Mouse (Mus musculus): Measurements from ENCODE around the gene Sh3d21. TPM values are rescaled to one million over a fixed set of nuclear protein-coding genes. Genes with fewer than 3 reads are reported as not detected.

The Sh3d21 gene
- total and polyA plus RNA-seq, 3 experiments: 0.31 to 1.3 TPM; not detected in 1

DNA sequence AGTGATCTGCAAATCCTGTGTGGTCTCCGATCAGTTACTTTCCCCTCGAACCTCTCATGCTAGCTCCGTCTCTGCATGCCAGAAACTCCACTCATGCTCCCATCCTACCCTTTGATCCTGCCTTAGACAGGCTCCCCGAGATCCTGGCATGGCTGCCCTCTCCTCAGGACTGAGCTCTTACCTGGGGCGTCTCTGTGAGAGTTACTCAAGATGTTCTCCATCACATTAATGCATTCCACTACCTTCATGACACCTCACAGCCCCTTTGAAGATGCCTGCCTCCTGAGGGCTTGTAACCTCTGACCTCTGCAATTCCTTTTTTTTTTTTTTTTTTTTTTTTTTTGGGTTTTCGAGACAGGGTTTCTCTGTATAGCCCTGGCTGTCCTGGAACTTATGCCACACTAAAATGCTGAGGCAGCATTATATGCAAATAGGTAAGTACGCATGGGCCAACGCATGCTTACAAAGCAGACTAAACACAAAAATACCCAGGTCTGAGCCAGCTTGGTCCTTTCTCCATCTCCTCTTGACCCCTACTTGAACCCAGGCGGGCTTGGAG is 16.2 kb downstream of the Sh3d21 start:
- Histone ChIP-seq H3K9me3 (replicated peaks; ENCODE audit: insufficient read depth, low read length) (no peaks in the 10 kb centered on the region), H3K27me3 (ENCODE audit: control insufficient read depth in 1 of 2, insufficient read depth in 2 of 2, low read length in 2 of 2) (no peaks in the 10 kb centered on the region), H3K4me1 (ENCODE audit: control insufficient read depth in 1 of 2, insufficient read depth in 2 of 2, low read length in 2 of 2) (peaks cover 0 to 7% of the 10 kb centered on the region in 2 experiments; a peak in 2 of 4 replicates), H3K79me2 (ENCODE audit: control insufficient read depth, insufficient read depth, low read length, poor library complexity) (no peaks in the 10 kb centered on the region), H3K36me3 (ENCODE audit: control insufficient read depth in 1 of 2, insufficient read depth in 2 of 2, low read length in 2 of 2) (no peaks in the 10 kb centered on the region), H3K9ac (ENCODE audit: control insufficient read depth, low read depth, low read length, poor library complexity, severe bottlenecking) (no peak overlapping the region), H3K4me3 (ENCODE audit: control insufficient read depth in 1 of 2, insufficient read depth in 1 of 2, low read depth in 2 of 2, low read length in 2 of 2) (no peak overlapping the region), H3K27ac (ENCODE audit: control insufficient read depth, low read depth, low read length) (no peak overlapping the region)
- TF ChIP-seq MAFK (IDR thresholded peaks at IDR 0.05; ENCODE audit: borderline replicate concordance, low read depth, low read length) (peak; percentile 65; the same call in 1 of the 2 replicates), MEF2A (IDR thresholded peaks at IDR 0.05; ENCODE audit: extremely low read depth, insufficient replicate concordance, low read depth, low read length, poor library complexity, severe bottlenecking) (no peak)
- DNase-seq (ENCODE audit: low read depth, low spot score): no peak

DNA sequence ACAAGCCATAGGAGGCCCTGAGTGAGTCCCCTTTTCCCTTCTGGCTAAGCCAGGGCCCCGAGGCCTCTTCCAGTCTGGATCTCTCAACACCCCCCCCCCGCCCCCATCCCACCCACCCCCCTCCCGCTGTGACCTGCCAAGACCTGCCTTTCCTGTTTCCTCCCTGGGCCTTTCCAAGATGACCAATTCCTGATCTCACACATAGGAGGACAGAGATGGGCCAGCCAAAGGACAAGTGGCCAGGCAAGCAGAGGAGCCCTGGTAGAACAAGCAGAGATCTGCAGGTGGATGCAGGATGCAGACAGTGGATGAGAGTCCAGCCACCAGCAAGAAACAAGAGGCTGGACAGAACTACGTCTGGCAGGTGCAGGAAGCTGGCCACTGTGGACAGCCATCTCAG is 17.9 kb downstream of the Sh3d21 start:
- Histone ChIP-seq H3K27me3 (ENCODE audit: control insufficient read depth in 1 of 2, insufficient read depth in 2 of 2, low read length in 2 of 2) (no peaks in the 10 kb centered on the region), H3K9ac (ENCODE audit: control insufficient read depth, low read depth, low read length, poor library complexity, severe bottlenecking) (no peak overlapping the region), H3K79me2 (ENCODE audit: control insufficient read depth, insufficient read depth, low read length, poor library complexity) (no peaks in the 10 kb centered on the region), H3K27ac (ENCODE audit: control insufficient read depth, low read depth, low read length) (no peak overlapping the region), H3K9me3 (replicated peaks; ENCODE audit: insufficient read depth, low read length) (no peaks in the 10 kb centered on the region), H3K4me1 (ENCODE audit: control insufficient read depth in 1 of 2, insufficient read depth in 2 of 2, low read length in 2 of 2) (peaks cover 0 to 7% of the 10 kb centered on the region in 2 experiments; a peak in 2 of 4 replicates), H3K36me3 (ENCODE audit: control insufficient read depth in 1 of 2, insufficient read depth in 2 of 2, low read length in 2 of 2) (no peaks in the 10 kb centered on the region), H3K4me3 (ENCODE audit: control insufficient read depth in 1 of 2, insufficient read depth in 1 of 2, low read depth in 2 of 2, low read length in 2 of 2) (no peak overlapping the region)
- TF ChIP-seq RCOR1 (IDR thresholded peaks at IDR 0.05; ENCODE audit: low read depth, low read length): no peak
- TF ChIP-seq ZC3H11A (IDR thresholded peaks at IDR 0.05; ENCODE audit: low read depth, low read length): no peak
- no peak for TF ChIP-seq SIN3A (IDR thresholded peaks at IDR 0.05; ENCODE audit: low read length)
- DNase-seq (ENCODE audit: low read depth, low spot score): no peak

DNA sequence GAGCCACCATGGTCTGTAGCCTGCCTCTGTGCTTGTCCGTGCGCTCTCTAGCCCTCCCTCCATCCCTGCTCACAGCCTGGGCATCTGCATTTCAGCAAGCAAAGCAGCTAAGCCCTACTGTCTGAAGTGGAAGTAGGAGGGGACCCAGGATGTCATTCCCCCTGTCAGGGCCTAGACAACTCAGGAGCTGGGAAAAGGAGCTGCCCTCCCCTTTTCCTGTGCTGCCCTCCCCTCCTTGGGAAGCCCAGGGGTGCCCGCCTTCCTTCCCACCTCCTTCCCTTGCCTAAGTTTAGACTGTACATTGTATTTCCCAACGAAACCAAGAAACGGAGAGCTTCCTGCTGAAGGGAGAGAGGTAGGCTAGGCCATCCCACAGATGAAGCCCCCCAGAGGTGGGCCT is 22.3 kb downstream of the Sh3d21 start:
- DNase-seq (ENCODE audit: low read depth, low spot score): no peak
- H3K27ac ChIP-seq (ENCODE audit: control insufficient read depth, low read depth, low read length): no peak overlapping the region
- TF ChIP-seq TAL1 (IDR thresholded peaks at IDR 0.05; ENCODE audit: low read length) (no peak), MYC (IDR thresholded peaks at IDR 0.05; ENCODE audit: low read depth, low read length) (no peak), ZKSCAN1 (IDR thresholded peaks at IDR 0.05; ENCODE audit: low read depth, low read length) (no peak), TCF12 (IDR thresholded peaks at IDR 0.05; ENCODE audit: low read depth, low read length) (no peak), KAT2A (conservative IDR thresholded peaks at IDR 0.05; ENCODE audit: low read depth, low read length) (no peak)
- no peak overlapping the region for H3K4me3 ChIP-seq (ENCODE audit: control insufficient read depth in 1 of 2, insufficient read depth in 1 of 2, low read depth in 2 of 2, low read length in 2 of 2)
- H3K9me3 ChIP-seq (replicated peaks; ENCODE audit: insufficient read depth, low read length): no peaks in the 10 kb centered on the region
- H3K9ac ChIP-seq (ENCODE audit: control insufficient read depth, low read depth, low read length, poor library complexity, severe bottlenecking): no peak overlapping the region
- H3K79me2 ChIP-seq (ENCODE audit: control insufficient read depth, insufficient read depth, low read length, poor library complexity): no peaks in the 10 kb centered on the region
- H3K4me1 ChIP-seq (ENCODE audit: control insufficient read depth in 1 of 2, insufficient read depth in 2 of 2, low read length in 2 of 2): no peaks in the 10 kb centered on the region
- no peaks in the 10 kb centered on the region for H3K27me3 ChIP-seq (ENCODE audit: control insufficient read depth in 1 of 2, insufficient read depth in 2 of 2, low read length in 2 of 2)
- H3K36me3 ChIP-seq (ENCODE audit: control insufficient read depth in 1 of 2, insufficient read depth in 2 of 2, low read length in 2 of 2): peaks cover 0 to under 1% of the 10 kb centered on the region in 2 experiments; a peak in 1 of 4 replicates
